Mouse (Mus musculus): ENCODE results near the gene Atp6v0d1.

Gene Atp6v0d1

GRCm38 (mm10) chr8:105574741-105575140, 8.9 kb upstream of the Atp6v0d1 start:
- DNase-seq (ENCODE audit: low spot score), result no peak

GRCm38 (mm10) chr8:105573427-105573826, 7.6 kb upstream of the Atp6v0d1 start:
- peak; percentile 16 for DNase-seq (ENCODE audit: low spot score)

- DNase-seq (ENCODE audit: low spot score), result no peak
Measured at GRCm38 (mm10) chr8:105571810-105572209, 6.0 kb upstream of the Atp6v0d1 start.

GRCm38 (mm10) chr8:105566703-105567595, 1.1 kb upstream of the Atp6v0d1 start:
- peak; percentile 29 for DNase-seq (ENCODE audit: low spot score)

- DNase-seq (ENCODE audit: low spot score), result peak; percentile 73
Measured at GRCm38 (mm10) chr8:105565401-105565881, 406 bp downstream of the Atp6v0d1 start.

GRCm38 (mm10) chr8:105564573-105565229, 1.1 kb downstream of the Atp6v0d1 start:
- DNase-seq (ENCODE audit: low spot score), result peak; percentile 10

GRCm38 (mm10) chr8:105563871-105564270, 2.0 kb downstream of the Atp6v0d1 start:
- no peak for DNase-seq (ENCODE audit: low spot score)

GRCm38 (mm10) chr8:105562863-105563262, 3.0 kb downstream of the Atp6v0d1 start:
- no peak for DNase-seq (ENCODE audit: low spot score)

- no peak for DNase-seq (ENCODE audit: low spot score)
Measured at GRCm38 (mm10) chr8:105555230-105555629, 10.6 kb downstream of the Atp6v0d1 start.

GRCm38 (mm10) chr8:105554087-105554486, 11.8 kb downstream of the Atp6v0d1 start:
- peak; percentile 48 for DNase-seq (ENCODE audit: low spot score)

- no peak for DNase-seq (ENCODE audit: low spot score)
Measured at GRCm38 (mm10) chr8:105552824-105553223, 13.0 kb downstream of the Atp6v0d1 start.

- no peak for DNase-seq (ENCODE audit: low spot score)
Measured at GRCm38 (mm10) chr8:105552032-105552431, 13.8 kb downstream of the Atp6v0d1 start.

- DNase-seq (ENCODE audit: low spot score), result no peak
Measured at GRCm38 (mm10) chr8:105550083-105550482, 15.8 kb downstream of the Atp6v0d1 start.

- no peak for DNase-seq (ENCODE audit: low spot score)
Measured at GRCm38 (mm10) chr8:105549506-105549905, 16.3 kb downstream of the Atp6v0d1 start.

GRCm38 (mm10) chr8:105546384-105547350, 19.2 kb downstream of the Atp6v0d1 start:
- DNase-seq (ENCODE audit: low spot score), result no peak

- DNase-seq (ENCODE audit: low spot score), result no peak
Measured at GRCm38 (mm10) chr8:105545249-105545648, 20.6 kb downstream of the Atp6v0d1 start.

- no peak for DNase-seq (ENCODE audit: low spot score)
Measured at GRCm38 (mm10) chr8:105544544-105545205, 21.2 kb downstream of the Atp6v0d1 start.

- DNase-seq (ENCODE audit: low spot score), result no peak
Measured at GRCm38 (mm10) chr8:105543703-105544102, 22.1 kb downstream of the Atp6v0d1 start.

- DNase-seq (ENCODE audit: low spot score), result no peak
Measured at GRCm38 (mm10) chr8:105542808-105543207, 23.0 kb downstream of the Atp6v0d1 start.

- DNase-seq (ENCODE audit: low spot score), result no peak
Measured at GRCm38 (mm10) chr8:105542032-105542656, 23.7 kb downstream of the Atp6v0d1 start.

- DNase-seq (ENCODE audit: low spot score), result no peak
Measured at GRCm38 (mm10) chr8:105538940-105539339, 26.9 kb downstream of the Atp6v0d1 start.

All from T-cell, adult 2 months (primary cell).